Mouse (Mus musculus) CD4-positive helper T cell, adult 2 months (primary cell): ENCODE data around the gene Apbb2.

Source experiments
- DNase-seq: peaks from one replicate; pipeline ENCODE4 v3.0.0-alpha.2; 2012; ENCODE audit warnings: low read depth, missing footprints, low spot score

The Apbb2 gene

GRCm38 (mm10) chr5:66475824-66476223 lies 142.8 kb downstream of the Apbb2 start:
- DNase-seq, result no peak

- DNase-seq, result no peak
Observed at GRCm38 (mm10) chr5:66474153-66474552, 144.4 kb downstream of the Apbb2 start.

GRCm38 (mm10) chr5:66473599-66473998 lies 145.0 kb downstream of the Apbb2 start:
- DNase-seq, result no peak

- no peak for DNase-seq
Observed at GRCm38 (mm10) chr5:66470837-66471236, 147.7 kb downstream of the Apbb2 start.

- no peak for DNase-seq
Observed at GRCm38 (mm10) chr5:66469685-66470084, 148.9 kb downstream of the Apbb2 start.

- no peak for DNase-seq
Observed at GRCm38 (mm10) chr5:66468331-66469001, 150.1 kb downstream of the Apbb2 start.

GRCm38 (mm10) chr5:66462665-66463064 lies 155.9 kb downstream of the Apbb2 start:
- no peak for DNase-seq

- no peak for DNase-seq
Observed at GRCm38 (mm10) chr5:66458851-66459250, 159.7 kb downstream of the Apbb2 start.

- DNase-seq, result no peak
Observed at GRCm38 (mm10) chr5:66455271-66455670, 163.3 kb downstream of the Apbb2 start.

- no peak for DNase-seq
Observed at GRCm38 (mm10) chr5:66454826-66455225, 163.8 kb downstream of the Apbb2 start.

- DNase-seq, result no peak
Observed at GRCm38 (mm10) chr5:66453106-66453505, 165.5 kb downstream of the Apbb2 start.

GRCm38 (mm10) chr5:66451561-66451960 lies 167.0 kb downstream of the Apbb2 start:
- no peak for DNase-seq

- DNase-seq, result no peak
Observed at GRCm38 (mm10) chr5:66445497-66445896, 173.1 kb downstream of the Apbb2 start.

GRCm38 (mm10) chr5:66442260-66442659 lies 176.3 kb downstream of the Apbb2 start:
- DNase-seq, result no peak

GRCm38 (mm10) chr5:66436791-66437246 lies 181.8 kb downstream of the Apbb2 start:
- DNase-seq, result no peak

- DNase-seq, result no peak
Observed at GRCm38 (mm10) chr5:66435158-66435557, 183.4 kb downstream of the Apbb2 start.

GRCm38 (mm10) chr5:66429076-66429475 lies 189.5 kb downstream of the Apbb2 start:
- DNase-seq, result no peak

- DNase-seq, result no peak
Observed at GRCm38 (mm10) chr5:66428071-66428470, 190.5 kb downstream of the Apbb2 start.

- DNase-seq, result no peak
Observed at GRCm38 (mm10) chr5:66423909-66424308, 194.7 kb downstream of the Apbb2 start.

- DNase-seq, result no peak
Observed at GRCm38 (mm10) chr5:66423466-66423865, 195.1 kb downstream of the Apbb2 start.

- no peak for DNase-seq
Observed at GRCm38 (mm10) chr5:66421954-66422353, 196.6 kb downstream of the Apbb2 start.

- DNase-seq, result no peak
Observed at GRCm38 (mm10) chr5:66421230-66421629, 197.4 kb downstream of the Apbb2 start.

GRCm38 (mm10) chr5:66420011-66420410 lies 198.6 kb downstream of the Apbb2 start:
- DNase-seq, result no peak

GRCm38 (mm10) chr5:66417289-66417688 lies 201.3 kb downstream of the Apbb2 start:
- DNase-seq, result no peak
